Mouse (Mus musculus) limb, embryonic 10.5 days (tissue): ENCODE measurements around the gene Synpo2l. TPM values are rescaled to one million over a fixed set of nuclear protein-coding genes. Genes with fewer than 3 reads are reported as not detected.

Experiments used
- DNase-seq: peaks from one replicate; pipeline ENCODE4 v3.0.0-alpha.2; 2017; ENCODE audit warnings: low spot score
- H3K27ac ChIP-seq: fragments of 300-500 bp; sonication (generic); 2 replicates; pipeline ENCODE4 v1.5.1; 2016; ENCODE audit warnings: mild to moderate bottlenecking
- H3K27me3 ChIP-seq: fragments of 300-500 bp; sonication (generic); 2 replicates; pipeline ENCODE4 v1.6.1; 2016; ENCODE audit warnings: low read depth, mild to moderate bottlenecking; ENCODE audit not compliant: poor library complexity, severe bottlenecking
- H3K36me3 ChIP-seq: fragments of 300-500 bp; sonication (generic); 2 replicates; pipeline ENCODE4 v1.6.1; 2016; ENCODE audit warnings: mild to moderate bottlenecking, moderate library complexity
- H3K4me1 ChIP-seq: fragments of 300-500 bp; sonication (generic); 2 replicates; pipeline ENCODE4 v1.6.1; 2016
- H3K4me3 ChIP-seq: fragments of 300-500 bp; sonication (generic); 2 replicates; pipeline ENCODE4 v1.5.1; 2016; ENCODE audit warnings: mild to moderate bottlenecking, moderate library complexity
- H3K9me3 ChIP-seq: fragments of 300-500 bp; sonication (generic); replicated peaks from 2 replicates; pipeline ENCODE4 v1.6.1; 2016; ENCODE audit warnings: mild to moderate bottlenecking
- WGBS: fragments of 180-500 bp; shearing (Covaris S2); methylation state at CpG from one replicate; pipeline ENCODE4 v1.1.7; 2016; 5-methylcytosine and 5-hydroxymethylcytosine counted together
- polyA plus RNA-seq: library from polyadenylated mRNA; unstranded; fragments of >200 nt; fragmentation: Nextera tagmentation; extraction: Ambion mirVana; gene quantifications from 2 replicates; pipeline ENCODE4 v1.2.1, GENCODE M21; 2016

Synpo2l gene
- polyA plus RNA-seq, 1 experiment from 2014 or later: 1.9 TPM

- H3K27me3 ChIP-seq: no peaks in the 10 kb centered on the region
- H3K36me3 ChIP-seq: peaks cover 15% of the 10 kb centered on the region
- DNase-seq: no peak
- H3K9me3 ChIP-seq: no peaks in the 10 kb centered on the region
- H3K4me1 ChIP-seq: peaks cover 11% of the 10 kb centered on the region
- H3K27ac ChIP-seq: no peak overlapping the region
- H3K4me3 ChIP-seq: no peak overlapping the region
- 61% methylated on average over 4 of the region's 4 CpGs for WGBS
These were observed 36.9 kb downstream of the Synpo2l start for GRCm38 (mm10) chr14:20631253-20631652.

GRCm38 (mm10) chr14:20626971-20627370 lies 41.2 kb downstream of the Synpo2l start:
- WGBS: 54% methylated on average over 3 of the region's 3 CpGs

GRCm38 (mm10) chr14:20626447-20626846 lies 41.7 kb downstream of the Synpo2l start:
- Histone ChIP-seq H3K36me3 (peaks cover 15% of the 10 kb centered on the region; the same call in 1 of the 2 replicates), H3K4me1 (peaks cover 11% of the 10 kb centered on the region), H3K27ac (no peak overlapping the region), H3K4me3 (no peak overlapping the region), H3K9me3 (no peaks in the 10 kb centered on the region), H3K27me3 (no peaks in the 10 kb centered on the region)
- WGBS: 74% methylated on average over 2 of the region's 2 CpGs
- DNase-seq: no peak

More at GRCm38 (mm10) chr14:20626971-20627370, 41.2 kb downstream of the Synpo2l start:
- H3K27ac ChIP-seq: no peak overlapping the region
- H3K4me3 ChIP-seq: no peak overlapping the region
- no peak for DNase-seq
- peaks cover 15% of the 10 kb centered on the region; the same call in 1 of the 2 replicates for H3K36me3 ChIP-seq
- peaks cover 11% of the 10 kb centered on the region for H3K4me1 ChIP-seq
- H3K27me3 ChIP-seq: no peaks in the 10 kb centered on the region
- H3K9me3 ChIP-seq: no peaks in the 10 kb centered on the region

- WGBS: 96% methylated on average over 3 of the region's 3 CpGs
- no peaks in the 10 kb centered on the region for H3K27me3 ChIP-seq
- peaks cover 9% of the 10 kb centered on the region for H3K4me1 ChIP-seq
- H3K36me3 ChIP-seq: peaks cover 17% of the 10 kb centered on the region; the same call in 1 of the 2 replicates
- no peak overlapping the region for H3K27ac ChIP-seq
- no peaks in the 10 kb centered on the region for H3K9me3 ChIP-seq
- H3K4me3 ChIP-seq: no peak overlapping the region
- no peak for DNase-seq
These were observed 45.2 kb downstream of the Synpo2l start for GRCm38 (mm10) chr14:20622907-20623306.

- Histone ChIP-seq H3K36me3 (peaks cover 17% of the 10 kb centered on the region; the same call in 1 of the 2 replicates), H3K4me3 (no peak overlapping the region), H3K27me3 (no peaks in the 10 kb centered on the region), H3K9me3 (no peaks in the 10 kb centered on the region), H3K4me1 (peaks cover 8% of the 10 kb centered on the region), H3K27ac (no peak overlapping the region)
- 93% methylated on average over 2 of the region's 2 CpGs for WGBS
- DNase-seq: no peak
These were observed 45.7 kb downstream of the Synpo2l start for GRCm38 (mm10) chr14:20622412-20622811.

- WGBS: 92% methylated on average over 2 of the region's 2 CpGs
- Histone ChIP-seq H3K9me3 (no peaks in the 10 kb centered on the region), H3K27me3 (no peaks in the 10 kb centered on the region), H3K27ac (no peak overlapping the region), H3K36me3 (peaks cover 15% of the 10 kb centered on the region; the same call in 1 of the 2 replicates), H3K4me3 (no peak overlapping the region), H3K4me1 (peaks cover 3% of the 10 kb centered on the region)
- no peak for DNase-seq
These were observed 46.3 kb downstream of the Synpo2l start for GRCm38 (mm10) chr14:20621903-20622302.

- DNase-seq: no peak
- Histone ChIP-seq H3K27me3 (no peaks in the 10 kb centered on the region), H3K36me3 (peaks cover 15% of the 10 kb centered on the region; the same call in 1 of the 2 replicates)
These were observed 49.0 kb downstream of the Synpo2l start for GRCm38 (mm10) chr14:20619131-20619530.

GRCm38 (mm10) chr14:20618211-20618610 lies 49.9 kb downstream of the Synpo2l start:
- H3K9me3 ChIP-seq: no peaks in the 10 kb centered on the region
- no peaks in the 10 kb centered on the region for H3K4me1 ChIP-seq
- no peaks in the 10 kb centered on the region for H3K27me3 ChIP-seq
- 95% methylated on average over 5 of the region's 5 CpGs for WGBS
- no peak overlapping the region for H3K27ac ChIP-seq
- no peak overlapping the region for H3K4me3 ChIP-seq
- H3K36me3 ChIP-seq: peaks cover 13% of the 10 kb centered on the region; the same call in 1 of the 2 replicates
- no peak for DNase-seq

More at GRCm38 (mm10) chr14:20619131-20619530, 49.0 kb downstream of the Synpo2l start:
- H3K4me1 ChIP-seq: no peaks in the 10 kb centered on the region
- no peak overlapping the region for H3K4me3 ChIP-seq
- no peak overlapping the region for H3K27ac ChIP-seq
- H3K9me3 ChIP-seq: no peaks in the 10 kb centered on the region

GRCm38 (mm10) chr14:20616421-20616820 lies 51.7 kb downstream of the Synpo2l start:
- DNase-seq: no peak
- H3K4me3 ChIP-seq: no peak overlapping the region
- 47% methylated on average over 2 of the region's 2 CpGs for WGBS
- H3K36me3 ChIP-seq: peaks cover 13% of the 10 kb centered on the region; the same call in 1 of the 2 replicates
- H3K4me1 ChIP-seq: no peaks in the 10 kb centered on the region
- H3K27me3 ChIP-seq: no peaks in the 10 kb centered on the region
- H3K27ac ChIP-seq: no peak overlapping the region
- no peaks in the 10 kb centered on the region for H3K9me3 ChIP-seq

GRCm38 (mm10) chr14:20615075-20615474 lies 53.1 kb downstream of the Synpo2l start:
- no peaks in the 10 kb centered on the region for H3K4me1 ChIP-seq
- no peaks in the 10 kb centered on the region for H3K27me3 ChIP-seq
- H3K36me3 ChIP-seq: peaks cover under 1% of the 10 kb centered on the region; the same call in 1 of the 2 replicates
- no peaks in the 10 kb centered on the region for H3K9me3 ChIP-seq
- no peak overlapping the region for H3K4me3 ChIP-seq
- WGBS: 96% methylated on average over 2 of the region's 2 CpGs
- no peak overlapping the region for H3K27ac ChIP-seq
- DNase-seq: no peak

GRCm38 (mm10) chr14:20612820-20613219 lies 55.3 kb downstream of the Synpo2l start:
- H3K4me1 ChIP-seq: no peaks in the 10 kb centered on the region
- H3K27me3 ChIP-seq: no peaks in the 10 kb centered on the region
- no peak overlapping the region for H3K27ac ChIP-seq
- H3K36me3 ChIP-seq: no peaks in the 10 kb centered on the region; the same call in 1 of the 2 replicates
- H3K4me3 ChIP-seq: no peak overlapping the region
- WGBS: 92% methylated on average over 1 of the region's 1 CpGs
- no peak for DNase-seq
- H3K9me3 ChIP-seq: no peaks in the 10 kb centered on the region

- no peaks in the 10 kb centered on the region for H3K4me1 ChIP-seq
- H3K27me3 ChIP-seq: no peaks in the 10 kb centered on the region
- DNase-seq: no peak
- no peak overlapping the region for H3K27ac ChIP-seq
- WGBS: 90% methylated on average over 4 of the region's 4 CpGs
- no peak overlapping the region for H3K4me3 ChIP-seq
- no peaks in the 10 kb centered on the region for H3K9me3 ChIP-seq
- peaks cover 17% of the 10 kb centered on the region for H3K36me3 ChIP-seq
These were observed 58.0 kb downstream of the Synpo2l start for GRCm38 (mm10) chr14:20610146-20610545.

- 88% methylated on average over 3 of the region's 3 CpGs for WGBS
- H3K9me3 ChIP-seq: no peaks in the 10 kb centered on the region
- no peaks in the 10 kb centered on the region for H3K4me1 ChIP-seq
- peaks cover 17% of the 10 kb centered on the region for H3K36me3 ChIP-seq
- DNase-seq: no peak
- no peak overlapping the region for H3K4me3 ChIP-seq
- no peaks in the 10 kb centered on the region for H3K27me3 ChIP-seq
- H3K27ac ChIP-seq: no peak overlapping the region
These were observed 58.6 kb downstream of the Synpo2l start for GRCm38 (mm10) chr14:20609519-20609918.
